Mouse (Mus musculus) testis, adult 2 months (tissue): ENCODE data around the gene Zfp74. TPM values are rescaled to one million over a fixed set of nuclear protein-coding genes. Genes with fewer than 3 reads are reported as not detected.
A peak's percentile ranks its signal among the peaks of the same experiment; 100 is the strongest.

Experiments
- H3K27ac ChIP-seq: fragments of 200-500 bp; 2 replicates; pipeline ENCODE4 v1.5.1; 2012; ENCODE audit warnings: low read depth, low read length; ENCODE audit not compliant: control insufficient read depth, insufficient read depth
- H3K27me3 ChIP-seq: fragments of 200-500 bp; 2 replicates; pipeline ENCODE4 v1.6.1; 2012; ENCODE audit warnings: mild to moderate bottlenecking, low read length, moderate library complexity; ENCODE audit not compliant: control insufficient read depth, insufficient read depth
- H3K36me3 ChIP-seq: fragments of 200-500 bp; 2 replicates; pipeline ENCODE4 v1.6.1; 2012; ENCODE audit warnings: mild to moderate bottlenecking, low read length; ENCODE audit not compliant: control insufficient read depth, insufficient read depth
- H3K4me1 ChIP-seq: fragments of 200-500 bp; 2 replicates; pipeline ENCODE4 v1.6.1; 2012; ENCODE audit warnings: low read length; ENCODE audit not compliant: control insufficient read depth, insufficient read depth
- H3K4me3 ChIP-seq: fragments of 200-500 bp; 2 replicates; pipeline ENCODE4 v1.5.1; 2012; ENCODE audit warnings: low read depth, mild to moderate bottlenecking, low read length, moderate library complexity, mixed read lengths; ENCODE audit not compliant: control insufficient read depth
- CTCF ChIP-seq: fragments of 200-500 bp; IDR thresholded peaks from 2 replicates; pipeline ENCODE4 v1.5.1; 2012; ENCODE audit warnings: low read depth, mild to moderate bottlenecking, inconsistent platforms, low read length, moderate library complexity; ENCODE audit not compliant: control insufficient read depth, insufficient read depth, insufficient replicate concordance
- POLR2A ChIP-seq: fragments of 200-500 bp; IDR thresholded peaks from 2 replicates; pipeline ENCODE4 v1.6.1; 2012; ENCODE audit warnings: low read depth, mild to moderate bottlenecking, inconsistent platforms, low read length, moderate library complexity; ENCODE audit not compliant: control insufficient read depth
- polyA plus RNA-seq: library from polyadenylated mRNA; depleted of rRNA; stranded (reverse); fragments of >200 nt; gene quantifications from 2 replicates; pipeline ENCODE4 v1.2.3, GENCODE M21; 2012

Gene Zfp74
- polyA plus RNA-seq, 1 experiment = 0.93 TPM

DNA sequence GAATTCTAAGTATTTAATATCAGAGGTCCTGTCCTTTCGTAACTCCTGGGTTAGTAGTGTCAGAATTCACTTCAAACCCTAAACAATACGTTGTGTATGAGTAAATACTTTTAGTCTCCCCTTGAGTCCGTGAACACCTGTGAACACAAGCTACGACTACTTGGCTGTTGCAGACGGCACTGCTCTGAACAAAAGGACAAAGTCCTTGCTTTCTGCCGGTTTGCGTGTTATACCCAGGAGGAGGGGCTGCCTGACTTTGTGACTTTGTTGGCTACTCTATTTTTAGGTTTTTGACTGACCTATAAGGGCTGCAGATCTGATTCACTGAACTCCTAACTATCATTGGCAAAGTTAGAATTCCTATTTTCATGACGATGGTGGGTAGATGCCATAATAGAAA is 32.2 kb upstream of the Zfp74 start:
- no peak overlapping the region for H3K27ac ChIP-seq
- no peak for TF ChIP-seq CTCF
- no peak for TF ChIP-seq POLR2A
- H3K27me3 ChIP-seq = no peaks in the 10 kb centered on the region
- peaks cover 2% of the 10 kb centered on the region; the same call in 1 of the 2 replicates for H3K4me1 ChIP-seq
- peaks cover 2% of the 10 kb centered on the region; the same call in 1 of the 2 replicates for H3K36me3 ChIP-seq
- H3K4me3 ChIP-seq = no peak overlapping the region

DNA sequence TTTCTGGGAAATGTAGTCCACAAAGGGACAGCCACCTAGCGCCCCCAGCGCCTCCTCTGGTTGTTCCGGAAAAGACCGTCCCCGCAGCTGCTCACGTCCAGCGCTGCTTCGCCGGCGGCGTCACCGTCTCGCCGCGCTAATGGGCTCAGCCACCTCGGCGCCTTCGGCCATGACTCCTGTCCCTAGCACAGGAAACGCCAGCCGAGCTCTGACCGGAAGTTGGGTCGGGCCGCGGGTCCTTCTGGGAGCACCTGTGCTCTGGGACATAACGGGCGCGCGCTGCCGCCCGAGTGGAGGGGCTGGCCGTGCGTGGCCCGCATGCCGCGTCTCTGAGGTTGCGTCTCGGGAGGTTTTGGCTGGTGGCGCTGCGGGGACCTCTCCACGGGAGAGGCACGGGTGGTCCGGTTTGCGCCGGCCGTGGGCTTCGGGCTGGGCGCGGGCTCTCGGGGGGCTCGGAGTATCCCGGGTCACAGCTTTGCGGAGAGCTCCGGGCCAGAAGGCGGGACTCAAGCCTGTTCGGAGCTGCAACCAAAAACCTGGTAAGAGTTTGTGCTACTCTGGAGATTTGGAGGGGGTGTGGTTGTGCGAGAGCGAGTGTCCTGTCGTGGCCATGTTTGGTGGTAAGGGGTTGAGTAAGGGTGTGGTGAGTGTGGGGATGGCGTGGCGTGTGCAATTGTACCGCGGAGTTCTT is 29.9 kb upstream of the Zfp74 start, which contains the start of gene Zfp568:
Zfp568 (plus strand) TSS at position 266 of the 691 bp plus-strand sequence.
- H3K4me3 ChIP-seq = peak within 1 kb of the TSS; percentile 90
- peak; percentile 98 for TF ChIP-seq POLR2A
- TF ChIP-seq CTCF = peak; percentile 16; the same call in 1 of the 2 replicates
- H3K4me1 ChIP-seq = peaks cover 2% of the 10 kb centered on the region; the same call in 1 of the 2 replicates
- no peaks in the 10 kb centered on the region for H3K27me3 ChIP-seq
- no peaks in the 10 kb centered on the region for H3K36me3 ChIP-seq
- peak within 1 kb of the TSS; percentile 76 for H3K27ac ChIP-seq

DNA sequence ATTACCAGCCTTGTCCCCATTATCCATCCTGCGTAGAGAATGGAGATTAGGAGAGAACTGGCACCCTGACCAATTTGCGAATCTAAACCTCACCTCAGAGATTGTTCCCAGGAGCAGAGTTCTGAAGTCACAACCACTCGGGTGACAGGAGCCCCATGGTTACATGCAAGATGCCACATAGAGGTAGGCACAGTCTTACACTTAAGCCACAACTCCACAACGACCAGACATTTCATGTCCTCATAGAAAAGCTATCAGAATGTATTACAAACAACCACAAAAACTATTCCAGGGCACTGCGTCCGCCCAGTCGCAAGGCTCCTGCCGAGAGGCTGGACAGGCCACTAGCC is 29.4 kb upstream of the Zfp74 start:
- Histone ChIP-seq H3K4me3 (peak overlapping the region; percentile 90), H3K36me3 (no peaks in the 10 kb centered on the region), H3K4me1 (peaks cover 2% of the 10 kb centered on the region; the same call in 1 of the 2 replicates), H3K27ac (peak overlapping the region; percentile 76), H3K27me3 (no peaks in the 10 kb centered on the region)
- TF ChIP-seq POLR2A (no peak), CTCF (no peak)

DNA sequence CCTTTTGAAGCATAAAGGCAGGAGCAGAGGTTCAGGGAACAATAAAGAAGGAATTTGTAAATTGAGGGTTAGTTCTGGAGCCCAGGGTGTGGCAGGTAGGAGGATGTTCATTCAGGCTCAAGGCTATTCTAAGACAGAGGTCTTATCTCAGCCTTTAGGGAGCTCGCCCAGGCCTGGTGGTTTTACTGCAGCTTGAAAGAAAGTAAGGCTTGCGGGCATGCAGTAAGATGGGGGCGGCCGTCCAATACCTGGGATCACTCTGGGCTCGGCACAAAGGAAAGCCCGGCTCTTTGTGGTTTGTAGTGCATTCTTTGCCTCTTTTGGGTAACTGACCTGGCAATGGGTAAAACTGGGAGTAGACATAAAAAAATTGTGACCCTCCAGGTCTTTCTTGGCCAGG is 29.0 kb upstream of the Zfp74 start:
- peak overlapping the region; percentile 76 for H3K27ac ChIP-seq
- peak overlapping the region; percentile 90 for H3K4me3 ChIP-seq
- no peaks in the 10 kb centered on the region for H3K27me3 ChIP-seq
- no peaks in the 10 kb centered on the region for H3K36me3 ChIP-seq
- TF ChIP-seq POLR2A = no peak
- no peak for TF ChIP-seq CTCF
- H3K4me1 ChIP-seq = peaks cover 2% of the 10 kb centered on the region; the same call in 1 of the 2 replicates

DNA sequence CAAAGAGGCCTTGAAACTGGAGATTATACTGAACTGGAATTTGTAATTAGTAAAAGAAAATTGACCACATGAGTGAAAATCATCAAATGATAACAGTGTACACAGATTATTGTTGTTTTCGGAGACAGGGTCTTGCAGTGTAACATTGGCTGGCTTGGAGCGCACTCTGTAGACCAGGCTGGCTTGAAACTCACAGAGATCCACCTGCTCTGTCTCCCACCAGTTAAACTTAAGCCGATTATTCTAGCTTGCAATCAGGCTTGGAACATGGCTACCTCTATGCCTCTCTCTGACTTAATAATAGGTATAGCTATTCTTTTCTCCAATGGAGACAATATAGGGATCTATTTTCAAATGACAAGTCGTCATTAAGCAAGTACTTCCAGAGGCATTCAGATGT is 28.5 kb upstream of the Zfp74 start:
- H3K27ac ChIP-seq = no peak overlapping the region
- no peaks in the 10 kb centered on the region for H3K36me3 ChIP-seq
- no peak overlapping the region for H3K4me3 ChIP-seq
- no peaks in the 10 kb centered on the region for H3K27me3 ChIP-seq
- TF ChIP-seq CTCF (no peak), POLR2A (no peak)
- peaks cover 2% of the 10 kb centered on the region; the same call in 1 of the 2 replicates for H3K4me1 ChIP-seq

DNA sequence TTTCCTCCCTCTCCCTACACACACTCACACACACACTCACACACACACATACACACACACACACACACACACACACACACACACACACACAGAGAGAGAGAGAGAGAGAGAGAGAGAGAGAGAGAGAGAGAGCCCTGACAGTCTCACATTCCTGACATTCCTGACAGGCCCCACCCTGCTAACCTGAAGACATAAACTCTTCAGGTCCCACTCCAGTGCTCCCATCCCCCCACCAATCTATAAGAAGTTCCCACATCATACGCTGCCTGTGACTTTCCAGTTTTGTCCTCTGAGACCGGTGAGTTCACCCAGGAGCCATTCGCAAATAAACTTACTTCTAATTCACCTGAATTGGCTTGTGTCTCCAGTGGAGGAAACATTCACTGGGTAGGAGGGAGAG is 28.0 kb upstream of the Zfp74 start:
- Histone ChIP-seq H3K27ac (no peak overlapping the region), H3K4me3 (no peak overlapping the region), H3K27me3 (no peaks in the 10 kb centered on the region), H3K36me3 (no peaks in the 10 kb centered on the region), H3K4me1 (peaks cover 2% of the 10 kb centered on the region; the same call in 1 of the 2 replicates)
- TF ChIP-seq POLR2A (no peak), CTCF (no peak)

DNA sequence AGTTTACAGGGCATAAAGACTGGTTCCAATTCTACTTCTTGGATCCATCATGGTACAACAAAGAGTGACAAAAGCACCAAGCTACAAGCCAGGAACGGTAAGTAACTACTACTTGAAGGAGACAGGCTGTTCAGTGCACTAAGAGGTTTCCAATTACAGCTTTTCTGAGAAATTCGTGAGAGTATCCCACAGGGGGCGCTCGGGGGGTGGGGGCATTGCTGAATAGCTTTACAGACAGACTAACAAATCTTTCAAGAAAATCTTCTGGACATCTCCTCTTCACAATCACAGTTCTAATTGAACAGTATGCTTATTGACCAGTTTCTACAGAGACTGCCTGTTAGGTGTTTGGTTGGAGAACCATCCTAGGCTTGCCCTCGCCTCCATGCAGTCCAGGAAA is 27.6 kb upstream of the Zfp74 start:
- TF ChIP-seq POLR2A (no peak), CTCF (no peak)
- no peaks in the 10 kb centered on the region for H3K27me3 ChIP-seq
- H3K4me1 ChIP-seq = peaks cover 2% of the 10 kb centered on the region; the same call in 1 of the 2 replicates
- H3K4me3 ChIP-seq = no peak overlapping the region
- H3K36me3 ChIP-seq = no peaks in the 10 kb centered on the region
- no peak overlapping the region for H3K27ac ChIP-seq
